Mouse (Mus musculus) embryo, embryonic 9.5 days (tissue): ENCODE measurements at regions not wholly inside any gene's neighbourhood (a gene's known extent, or its start where the extent isn't known, plus 50 kb on each side); places are given as distances from the start of the nearest gene placed in this dataset.

Experiments used
- DNase-seq: peaks from one replicate; pipeline ENCODE4 v3.0.0-alpha.2; 2017; ENCODE audit errors: extremely low spot score

- DNase-seq, result no peak
Observed at GRCm38 (mm10) chr5:64653764-64654163, 149.4 kb upstream of the Klf3 start.

DNA sequence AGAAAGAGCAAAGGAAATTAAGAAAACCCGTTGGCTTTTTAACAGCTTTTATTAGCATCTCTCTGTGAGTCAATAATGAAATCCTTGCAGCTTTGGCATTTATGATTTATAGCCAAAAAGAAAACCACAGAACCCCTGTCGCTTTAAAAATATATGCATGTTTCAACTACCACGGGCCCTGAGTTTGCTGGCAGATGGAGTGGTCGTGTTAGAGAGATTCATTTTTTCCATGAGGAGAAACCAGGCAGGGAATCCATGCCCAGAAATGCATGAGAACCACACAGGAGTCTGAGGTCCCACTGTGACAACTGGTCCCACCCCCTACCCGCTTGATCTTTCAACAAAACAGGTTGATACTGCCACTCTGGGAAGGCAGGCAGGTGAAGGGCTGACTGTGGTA lies 147.9 kb upstream of the Klf3 start:
- no peak for DNase-seq

GRCm38 (mm10) chr5:64661959-64662358 lies 141.2 kb upstream of the Klf3 start:
- DNase-seq, result no peak

GRCm38 (mm10) chr5:64662476-64662875 lies 140.7 kb upstream of the Klf3 start:
- no peak for DNase-seq

- no peak for DNase-seq
Observed at GRCm38 (mm10) chr5:64663766-64664165, 139.4 kb upstream of the Klf3 start.

DNA sequence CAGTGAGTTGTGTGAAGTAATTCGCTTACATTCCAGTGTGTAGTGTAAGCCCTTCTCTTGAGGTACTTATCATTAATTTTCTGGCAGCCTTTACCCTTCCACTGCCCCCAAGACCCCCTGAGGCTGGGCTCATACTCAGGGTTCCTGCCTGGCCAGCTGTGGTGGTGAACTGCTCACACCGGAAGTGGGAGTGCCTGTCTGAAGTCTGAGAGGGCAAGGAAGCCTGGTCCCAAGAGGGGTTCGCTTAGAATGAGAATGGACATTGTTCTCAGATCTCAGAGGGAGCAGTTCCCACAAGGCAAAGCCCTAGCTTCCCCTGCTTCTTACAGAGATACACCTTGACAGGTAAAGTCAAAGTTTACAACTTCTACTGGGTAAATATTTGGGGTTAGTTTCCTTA lies 138.1 kb upstream of the Klf3 start:
- DNase-seq, result no peak

- DNase-seq, result no peak
Observed at GRCm38 (mm10) chr5:64666256-64666655, 136.9 kb upstream of the Klf3 start.

GRCm38 (mm10) chr5:64667053-64667452 lies 136.1 kb upstream of the Klf3 start:
- no peak for DNase-seq

DNA sequence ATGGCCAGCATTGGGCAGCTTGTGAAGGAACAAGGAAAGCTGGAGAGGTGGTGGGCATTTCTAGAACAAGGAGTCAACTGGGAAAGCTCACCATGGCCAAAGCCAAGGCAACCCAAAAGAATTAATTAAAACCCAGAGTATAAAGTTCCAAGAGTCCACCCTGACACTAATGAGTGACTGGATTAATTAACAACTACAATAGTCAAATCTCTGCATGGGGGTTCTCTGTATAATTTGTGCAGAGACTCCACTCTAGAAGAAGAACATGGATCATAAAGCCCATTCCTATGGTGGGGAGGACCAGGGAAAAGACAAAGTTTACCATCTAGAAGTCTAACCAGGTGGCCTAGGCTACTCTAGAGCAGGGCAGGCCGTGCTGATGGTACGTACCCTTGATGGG lies 129.3 kb upstream of the Klf3 start:
- no peak for DNase-seq

DNA sequence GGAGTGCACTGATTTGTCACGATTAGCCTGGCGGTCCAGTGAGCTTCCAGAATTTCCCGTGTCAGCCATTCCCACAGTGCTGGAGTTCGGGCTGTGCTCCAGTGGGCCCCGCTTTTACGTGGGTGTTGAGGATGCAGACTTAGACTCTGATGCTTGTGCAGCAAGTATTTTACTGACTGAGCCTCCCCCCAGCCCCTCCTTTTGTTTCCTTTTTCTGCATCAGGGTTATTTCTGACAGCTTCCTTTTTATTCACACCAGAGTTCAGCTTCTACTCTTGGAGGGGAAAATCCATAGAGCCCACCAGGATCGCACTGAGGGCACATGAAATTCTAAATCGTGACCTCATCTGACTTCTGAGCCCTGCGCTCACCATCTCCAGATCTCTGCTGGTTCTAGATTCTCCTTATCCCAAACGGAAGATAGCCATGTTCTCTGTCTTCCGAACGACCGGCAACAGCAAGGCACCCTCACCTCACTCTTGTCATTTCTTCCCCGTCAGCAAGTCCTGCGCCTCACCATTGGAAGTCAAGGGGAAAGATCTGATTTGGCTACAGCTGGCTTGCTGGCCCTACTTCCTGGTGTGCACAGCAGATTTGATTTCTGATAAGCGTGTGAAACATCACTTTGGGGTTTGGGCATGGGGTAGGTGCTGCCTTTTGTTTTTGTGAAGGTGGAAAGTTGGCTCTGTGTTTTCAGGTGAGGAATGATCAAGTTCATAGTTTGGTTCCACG lies 126.8 kb upstream of the Klf3 start:
- DNase-seq, result no peak

DNA sequence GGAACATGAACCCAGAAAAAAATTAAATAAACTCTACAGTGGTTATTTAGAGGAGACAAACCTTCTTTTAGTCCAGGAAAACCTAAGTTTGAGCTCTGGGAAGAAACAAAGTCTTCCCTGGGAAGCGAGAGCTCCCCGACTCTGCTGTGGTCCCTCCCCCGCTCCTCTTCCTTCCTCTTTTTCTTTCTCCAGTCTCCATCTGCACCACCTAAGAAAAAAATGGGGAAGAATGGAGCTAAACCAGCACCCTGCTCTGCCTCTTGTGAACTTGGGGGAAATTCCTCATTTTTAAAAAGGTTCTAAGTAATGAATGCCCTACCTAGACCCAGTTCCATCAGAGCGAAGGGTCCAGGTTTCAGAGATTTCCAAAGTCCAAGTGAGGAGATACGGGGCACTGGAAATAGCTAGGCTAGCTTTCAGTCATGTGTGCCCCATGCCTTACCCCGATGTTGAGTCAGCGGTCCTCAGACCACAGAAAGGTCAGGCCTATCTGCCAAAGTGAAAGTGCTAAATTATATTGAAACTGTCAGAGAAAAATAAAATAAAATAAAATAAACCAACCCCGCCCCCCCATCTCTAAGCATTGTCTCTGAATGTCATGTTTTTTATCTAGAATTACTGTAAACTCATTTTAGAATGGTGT lies 126.1 kb upstream of the Klf3 start:
- DNase-seq, result no peak

- no peak for DNase-seq
Observed at GRCm38 (mm10) chr5:64678706-64679105, 124.5 kb upstream of the Klf3 start.

DNA sequence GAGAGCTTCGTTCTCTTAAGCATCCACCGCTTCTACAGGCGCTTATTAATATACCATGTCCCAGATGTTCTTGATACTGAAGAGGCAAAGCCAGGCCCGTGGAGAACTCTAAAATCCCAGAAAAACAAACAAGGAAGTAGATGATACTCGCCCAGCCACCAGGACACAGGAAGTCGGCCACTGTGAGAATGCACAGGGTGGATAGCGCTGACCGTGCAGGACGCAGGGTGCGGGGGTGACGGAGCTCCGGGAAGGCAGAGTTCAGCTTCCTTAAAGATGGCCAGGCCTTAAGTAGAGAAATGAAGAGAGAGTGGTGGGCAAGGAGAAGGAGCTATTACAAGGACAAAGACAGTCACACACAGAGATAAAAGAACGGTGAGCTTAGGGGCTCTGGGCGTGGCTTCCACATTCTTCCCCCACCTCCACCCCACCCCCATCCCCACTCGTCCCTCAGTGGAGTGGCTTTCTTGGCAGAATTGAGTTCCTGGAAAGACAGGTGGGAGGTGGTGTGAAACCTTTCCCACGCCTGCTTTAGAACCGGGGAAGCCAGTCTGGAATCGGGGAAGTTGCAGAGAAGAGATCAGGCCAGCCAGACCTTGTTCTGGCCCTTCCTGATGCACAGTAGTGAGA lies 123.1 kb upstream of the Klf3 start:
- no peak for DNase-seq

DNA sequence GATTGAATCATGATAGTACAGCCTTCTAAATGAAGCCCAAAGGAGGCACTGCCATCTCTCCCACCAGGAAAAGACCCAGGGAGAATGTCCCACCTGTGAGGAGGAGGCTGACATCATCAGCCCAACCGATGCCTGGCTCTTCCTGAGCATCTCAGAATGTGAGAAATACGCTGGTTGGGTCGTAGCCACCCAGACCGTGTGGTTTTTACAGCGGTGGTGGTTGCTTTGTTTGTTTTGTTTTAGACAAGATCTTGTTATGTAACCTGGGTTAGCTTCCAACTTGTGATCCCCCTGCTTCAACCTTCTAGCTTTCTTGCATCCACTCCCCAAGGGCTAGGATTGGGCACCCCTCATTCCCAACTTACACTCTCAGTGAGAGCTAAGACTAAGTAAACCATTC lies 122.0 kb upstream of the Klf3 start:
- no peak for DNase-seq

- no peak for DNase-seq
Observed at GRCm38 (mm10) chr5:64682326-64682845, 120.8 kb upstream of the Klf3 start.

DNA sequence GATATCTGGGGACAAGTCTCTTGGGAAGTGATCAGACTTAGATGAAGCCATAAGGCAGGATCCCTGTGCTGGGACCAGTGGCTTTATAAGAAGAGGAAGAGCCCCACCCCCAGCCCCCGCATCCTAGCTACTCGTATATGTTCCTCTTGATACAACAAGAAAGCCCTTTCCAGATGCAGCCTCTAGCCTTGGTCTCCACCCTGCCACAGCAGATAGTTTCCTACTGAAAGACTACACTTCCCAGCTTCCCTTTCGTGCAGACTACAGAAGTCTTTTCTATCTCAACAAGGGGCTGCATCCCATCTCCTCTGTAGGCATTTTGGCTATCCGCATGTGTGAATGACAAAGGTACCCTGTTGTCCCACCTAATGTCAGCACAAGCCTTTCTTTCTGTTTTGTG lies 119.8 kb upstream of the Klf3 start:
- no peak for DNase-seq

GRCm38 (mm10) chr5:64684275-64684674 lies 118.9 kb upstream of the Klf3 start:
- no peak for DNase-seq

DNA sequence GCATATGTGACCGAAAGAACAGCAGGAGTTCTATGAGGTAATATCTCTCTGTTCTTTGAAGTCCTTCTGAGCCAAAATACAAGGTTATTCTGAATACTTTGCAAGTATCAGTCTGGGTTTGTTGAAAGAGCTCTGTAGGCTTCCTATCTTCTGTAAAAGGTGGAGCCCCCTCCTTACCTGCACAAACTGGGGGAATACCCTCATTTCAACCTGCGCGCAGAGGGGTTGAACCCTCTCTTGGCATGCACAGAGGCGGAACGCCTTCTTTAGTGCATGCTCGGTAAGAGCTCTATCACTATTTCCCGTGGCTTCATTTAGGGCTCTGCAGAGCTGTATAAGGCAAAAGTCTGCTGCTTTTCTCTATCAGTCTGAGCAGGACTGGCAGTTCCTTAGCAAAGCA lies 113.0 kb upstream of the Klf3 start:
- DNase-seq, result no peak

GRCm38 (mm10) chr5:64691406-64692100 lies 111.6 kb upstream of the Klf3 start:
- DNase-seq, result no peak

DNA sequence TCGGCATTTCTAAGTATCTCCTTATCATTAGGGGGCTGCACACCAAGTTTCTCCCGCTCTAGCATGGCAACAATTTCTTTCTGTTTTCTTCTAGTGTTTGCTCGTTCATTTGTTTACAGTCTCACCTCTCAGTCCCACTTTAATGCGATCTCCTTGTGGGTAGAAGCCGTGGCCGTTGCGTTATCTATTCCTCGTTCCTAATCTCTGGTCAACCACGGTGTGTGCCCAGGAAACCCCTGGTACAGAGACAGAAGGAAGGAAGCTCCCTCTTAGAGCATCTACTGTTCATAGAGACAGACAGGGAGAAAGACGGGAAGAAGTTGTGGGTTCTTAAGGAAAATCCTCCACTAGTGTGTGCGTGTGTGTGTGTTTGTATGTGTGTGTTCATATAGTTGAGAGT lies 110.9 kb upstream of the Klf3 start:
- DNase-seq, result no peak

DNA sequence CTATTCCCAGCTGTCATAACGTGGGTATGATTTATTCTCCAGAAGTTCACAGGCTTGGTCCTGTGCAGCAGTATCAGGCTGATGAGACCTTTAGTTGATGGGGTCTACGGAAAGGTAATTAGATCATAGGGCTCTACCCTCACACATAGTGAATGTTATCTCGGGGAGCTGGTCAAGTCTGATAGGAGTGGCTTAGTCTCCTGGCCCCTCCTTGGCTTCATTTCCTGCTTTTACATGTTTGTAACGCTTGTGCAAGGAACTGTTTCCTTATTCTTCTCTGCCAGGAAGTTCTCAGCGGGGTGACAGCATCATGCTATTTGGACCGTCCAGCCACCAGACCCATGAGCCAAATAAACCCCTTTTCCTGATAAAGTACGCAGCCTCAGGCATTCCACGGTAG lies 109.6 kb upstream of the Klf3 start:
- DNase-seq, result no peak

DNA sequence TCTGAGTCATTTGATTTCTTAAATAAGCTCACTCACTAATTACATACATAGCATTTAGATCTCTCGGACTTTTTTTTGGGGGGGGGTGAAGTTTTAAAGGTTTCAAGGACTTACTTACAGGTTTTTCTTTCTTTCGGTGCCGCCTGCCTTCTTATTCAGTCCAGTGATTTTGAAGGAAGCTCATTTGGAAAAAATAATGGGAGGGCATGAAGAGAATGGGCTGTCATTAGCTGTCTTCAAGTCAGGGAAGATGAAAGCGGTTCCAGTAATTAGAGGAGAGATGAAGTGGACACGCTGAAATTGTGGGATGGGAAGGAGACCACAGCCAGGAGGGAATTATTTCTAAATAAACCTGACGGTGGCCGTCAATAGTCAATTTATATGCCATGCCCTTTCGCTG lies 108.6 kb upstream of the Klf3 start:
- no peak for DNase-seq
